Mouse (Mus musculus) embryo, embryonic 11.5 days (tissue): ENCODE results near the gene Dnmt3a.
A peak's percentile ranks its signal among the peaks of the same experiment; 100 is the strongest.

Experiments used
- DNase-seq: peaks from one replicate; pipeline ENCODE4 v3.0.0-alpha.2; 2012; ENCODE audit warnings: low read depth, low spot score

The Dnmt3a gene

DNA sequence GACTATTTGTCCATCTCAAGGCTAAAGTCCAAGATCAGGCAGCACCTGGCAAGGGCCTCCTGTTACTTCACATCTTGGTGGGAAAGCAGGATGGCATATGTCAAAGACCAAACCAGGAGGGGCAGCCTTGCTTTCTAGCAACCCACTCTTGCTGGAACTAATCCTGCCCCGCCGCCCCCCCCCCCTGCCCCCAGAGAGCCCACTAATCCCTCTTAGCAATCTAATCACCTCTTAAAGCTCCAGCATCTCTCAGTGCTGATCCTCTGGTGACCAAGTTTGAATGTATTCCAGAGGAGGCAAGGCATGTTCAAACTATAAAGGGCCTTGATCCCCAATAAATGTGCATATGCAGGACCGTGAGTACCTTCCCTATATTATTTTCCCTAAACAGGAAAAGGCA lies 18.8 kb upstream of the Dnmt3a start:
- DNase-seq: no peak

DNA sequence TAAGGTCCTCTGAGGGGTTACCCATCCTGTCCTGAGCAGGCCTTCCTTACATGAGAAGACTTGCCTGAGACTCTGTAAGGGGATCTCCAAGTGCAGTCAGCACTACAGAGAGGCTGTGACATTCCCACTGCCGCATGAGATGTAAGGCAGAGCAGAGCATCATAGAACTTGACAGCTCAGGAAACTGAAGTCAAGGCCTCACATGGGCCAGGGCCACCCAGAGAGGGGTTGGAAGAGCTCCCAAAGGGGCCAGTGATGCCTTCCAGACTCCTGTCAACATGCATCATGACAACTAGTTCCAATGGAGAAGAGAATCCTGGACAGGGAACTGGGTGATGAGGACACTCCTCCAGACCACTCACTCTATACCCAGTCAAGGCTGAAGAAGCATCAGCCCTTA lies 18.3 kb upstream of the Dnmt3a start:
- DNase-seq: no peak

DNA sequence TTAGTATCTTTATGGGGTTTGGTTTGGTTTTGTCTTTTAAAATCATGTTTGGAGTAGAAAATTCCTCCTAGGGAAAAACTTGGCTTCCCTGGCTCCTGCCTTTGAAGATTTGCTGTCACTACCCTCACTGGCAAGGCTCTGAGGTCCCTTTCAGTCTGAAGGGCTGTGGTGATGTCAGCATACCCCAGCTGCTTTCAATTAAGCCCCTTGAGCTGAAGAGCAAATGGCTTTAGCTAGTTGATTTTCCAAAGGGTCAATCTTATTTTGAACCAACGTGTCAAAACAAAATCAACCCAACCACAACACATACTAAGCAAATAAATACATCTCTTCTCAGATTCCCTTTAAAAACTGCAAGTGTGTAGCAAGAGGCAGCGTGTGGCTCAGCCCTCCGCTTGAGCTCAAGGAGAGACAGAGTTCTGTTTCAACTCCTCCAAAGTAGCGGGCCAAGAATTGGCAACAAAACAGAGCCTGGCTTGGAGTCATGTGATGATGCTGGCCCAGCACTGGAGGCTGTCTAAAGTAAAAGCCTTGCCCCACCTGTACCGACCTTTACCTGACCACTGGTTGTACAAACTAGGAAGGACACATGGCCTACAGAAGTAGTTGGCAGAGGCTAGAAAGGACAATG lies 17.3 kb upstream of the Dnmt3a start:
- no peak for DNase-seq

DNA sequence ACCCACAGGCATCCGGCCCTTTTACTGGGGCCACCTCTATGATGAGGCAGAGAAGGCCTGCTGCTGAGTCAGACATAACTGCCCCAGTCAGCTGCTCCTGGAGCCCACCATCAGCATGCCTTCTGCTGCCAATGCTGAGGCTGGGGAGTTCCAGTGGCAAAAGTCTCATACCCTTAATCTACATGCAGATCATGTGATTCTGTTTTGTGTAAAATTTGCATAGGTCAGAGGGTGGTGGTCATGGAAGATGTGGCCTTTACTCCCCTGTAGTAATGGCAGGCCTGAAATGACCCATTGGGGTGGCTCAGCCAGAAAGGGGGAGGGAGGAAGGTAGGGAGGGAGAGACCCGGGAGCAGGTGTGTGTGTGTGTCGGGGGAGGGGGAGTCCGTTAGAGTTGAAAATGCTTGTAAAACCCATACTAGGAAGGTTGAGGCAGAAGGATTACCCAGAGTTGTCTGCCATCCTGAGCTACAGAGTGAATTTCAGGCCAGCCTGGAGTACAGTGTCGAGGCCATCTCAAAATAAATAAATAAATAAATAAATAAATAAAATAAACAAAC lies 16.1 kb upstream of the Dnmt3a start:
- DNase-seq: no peak

DNA sequence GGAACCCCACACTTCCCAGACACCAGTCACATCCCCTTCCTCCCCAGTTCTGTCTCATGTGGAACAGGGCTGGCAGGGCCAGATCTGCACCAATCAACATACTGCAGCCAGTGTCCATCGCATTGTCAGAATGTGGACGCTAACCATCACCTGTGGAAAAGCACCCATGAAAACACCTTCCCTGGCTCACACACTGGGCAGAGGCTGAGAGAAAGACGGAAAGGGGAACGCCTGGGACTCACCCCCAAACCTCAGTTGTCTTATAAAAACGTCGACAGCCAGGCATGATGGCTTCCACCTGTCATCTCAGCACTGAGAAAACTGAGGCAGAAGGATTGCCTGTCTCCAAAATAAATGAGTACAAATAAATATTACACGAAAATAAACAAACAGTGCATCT lies 14.6 kb upstream of the Dnmt3a start:
- DNase-seq: no peak

DNA sequence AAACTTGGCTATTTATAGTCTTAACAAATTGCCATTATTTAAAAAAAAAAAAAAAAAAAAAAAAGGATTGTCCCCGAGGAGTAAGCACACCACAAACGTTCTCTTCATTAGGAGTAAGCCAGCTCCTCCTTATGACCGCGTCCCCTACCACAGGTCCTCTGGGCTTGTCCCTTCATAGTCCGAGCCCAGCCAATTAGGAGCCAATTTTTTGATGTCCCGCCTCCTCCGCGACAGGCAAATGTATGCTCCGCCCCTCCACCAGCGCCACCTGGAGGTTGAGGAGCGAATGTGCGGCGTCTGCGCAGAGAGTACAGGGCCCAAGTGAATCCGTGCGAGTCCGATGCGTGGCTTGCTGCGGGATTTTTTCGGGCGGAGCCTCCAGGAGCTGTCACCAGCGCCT lies 14.1 kb upstream of the Dnmt3a start:
- DNase-seq: peak; percentile 88

DNA sequence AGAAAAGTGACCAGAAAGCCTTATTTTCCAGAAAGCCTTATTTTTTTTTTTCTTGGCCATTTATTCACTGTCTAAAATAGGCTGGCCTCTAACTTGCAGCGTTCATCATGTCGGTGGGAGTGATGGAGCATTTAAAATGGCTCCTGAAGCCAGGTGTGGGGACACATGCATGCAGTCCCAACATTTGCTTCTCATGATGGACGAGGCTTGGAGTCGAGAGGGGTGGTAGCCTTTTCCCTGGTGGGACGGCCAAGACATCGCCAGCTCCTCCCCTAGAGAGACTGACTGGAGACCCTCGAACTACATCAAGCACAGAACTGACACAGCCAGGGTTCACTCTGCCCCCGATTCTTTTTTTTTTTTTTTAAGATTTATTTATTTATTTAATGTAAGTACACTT lies 13.6 kb upstream of the Dnmt3a start:
- DNase-seq: no peak

DNA sequence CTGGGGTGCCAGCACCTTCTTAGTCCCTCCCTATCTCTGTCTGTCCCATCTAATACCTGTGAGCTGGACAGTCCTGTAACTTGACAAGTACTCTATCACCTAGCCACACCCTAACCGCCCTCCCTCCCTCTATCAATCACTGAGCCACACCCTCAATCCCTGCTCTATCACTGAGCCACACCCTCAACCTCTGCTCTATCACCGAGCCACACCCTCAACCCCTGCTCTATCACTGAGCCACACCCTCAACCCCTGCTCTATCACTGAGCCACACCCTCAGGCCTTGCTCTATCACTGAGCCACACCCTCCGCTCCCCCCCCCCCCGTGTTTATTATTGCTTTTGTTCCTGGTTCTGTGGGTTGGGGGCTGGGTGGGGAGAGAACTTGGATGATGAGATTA lies 10.2 kb upstream of the Dnmt3a start:
- DNase-seq: no peak

DNA sequence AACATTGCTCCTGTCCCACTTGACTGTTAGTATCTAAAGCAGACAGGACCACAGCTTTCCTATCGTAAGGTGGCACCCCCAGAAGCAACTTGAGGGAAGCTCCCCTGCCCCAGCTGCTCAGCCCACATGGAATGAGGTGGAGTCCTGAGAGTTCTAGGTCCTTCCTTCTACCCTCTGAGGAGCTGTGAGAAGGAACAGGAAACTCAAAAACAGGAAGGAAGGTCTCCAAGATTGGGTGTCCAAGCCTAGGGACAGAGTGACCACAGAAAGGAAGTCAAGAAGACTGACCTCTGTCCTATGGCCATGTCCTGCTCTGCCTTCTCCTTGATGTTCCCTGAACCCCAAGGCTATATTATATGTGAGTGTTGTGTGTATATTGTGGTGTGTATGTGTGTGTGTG lies 6.3 kb upstream of the Dnmt3a start:
- DNase-seq: no peak

DNA sequence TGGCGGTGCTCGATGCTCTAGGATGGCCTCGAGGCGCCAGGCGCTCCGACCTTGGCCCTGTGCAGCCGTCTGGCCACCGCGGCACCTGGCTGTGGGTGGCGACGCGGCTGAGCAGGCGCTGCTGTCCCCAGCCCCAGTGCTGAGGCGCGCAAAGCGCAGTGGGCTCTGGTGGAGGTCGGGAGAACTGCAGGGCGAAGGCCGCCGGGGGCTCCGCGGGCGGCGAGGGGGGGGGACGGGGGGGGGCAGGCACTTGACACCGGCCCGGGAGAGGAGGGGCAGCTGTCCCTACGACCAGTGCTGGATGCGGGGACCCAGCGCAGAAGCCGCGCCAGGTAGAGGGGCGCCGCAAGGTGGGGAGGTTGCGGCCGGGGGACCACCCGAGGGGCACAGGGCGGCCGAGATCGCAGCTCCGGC lies 471 bp downstream of the Dnmt3a start:
- peak; percentile 67 for DNase-seq

DNA sequence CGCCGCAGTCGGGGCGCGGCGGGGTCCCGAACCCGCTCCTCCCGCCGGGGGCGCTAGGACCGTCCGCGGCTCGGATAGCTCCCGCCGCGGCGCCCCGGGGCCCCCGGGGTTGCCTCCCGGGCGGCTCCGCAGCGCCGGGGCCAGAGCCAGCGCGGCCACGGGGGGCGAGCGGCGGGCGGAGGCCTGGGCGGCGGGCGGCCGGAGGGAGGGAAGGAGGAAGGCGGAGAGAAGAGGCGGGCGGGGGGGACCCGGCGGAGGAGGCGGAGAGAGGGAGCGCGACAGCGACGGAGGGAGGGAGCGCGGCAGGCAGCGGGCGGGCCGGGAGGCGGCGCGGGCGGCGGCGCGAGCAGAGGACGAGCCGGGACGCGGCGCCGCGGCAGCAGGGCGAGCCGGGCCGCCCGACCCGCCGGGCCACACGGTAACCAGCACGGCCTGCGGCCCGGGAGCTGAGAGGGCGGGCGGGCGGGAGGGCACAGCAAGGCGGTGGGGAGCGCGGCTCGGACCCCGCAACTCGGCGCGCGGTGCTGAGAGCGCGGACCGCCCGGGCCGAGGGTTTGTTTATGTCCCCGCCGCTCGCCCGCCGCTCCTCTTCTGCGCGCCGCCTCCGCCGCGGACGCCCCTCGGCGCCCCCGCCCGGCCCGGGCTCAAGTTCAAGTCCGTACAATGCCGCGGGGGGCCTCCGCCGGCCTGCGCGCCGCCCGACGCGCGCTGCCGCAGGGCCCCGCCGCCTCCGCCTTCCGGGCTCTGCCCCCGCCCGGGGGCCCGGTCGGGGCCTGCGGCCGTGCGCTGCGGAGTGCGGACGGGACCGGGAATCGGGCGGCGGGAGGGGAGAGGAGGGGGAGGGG lies 1.1 kb downstream of the Dnmt3a start:
- no peak for DNase-seq

DNA sequence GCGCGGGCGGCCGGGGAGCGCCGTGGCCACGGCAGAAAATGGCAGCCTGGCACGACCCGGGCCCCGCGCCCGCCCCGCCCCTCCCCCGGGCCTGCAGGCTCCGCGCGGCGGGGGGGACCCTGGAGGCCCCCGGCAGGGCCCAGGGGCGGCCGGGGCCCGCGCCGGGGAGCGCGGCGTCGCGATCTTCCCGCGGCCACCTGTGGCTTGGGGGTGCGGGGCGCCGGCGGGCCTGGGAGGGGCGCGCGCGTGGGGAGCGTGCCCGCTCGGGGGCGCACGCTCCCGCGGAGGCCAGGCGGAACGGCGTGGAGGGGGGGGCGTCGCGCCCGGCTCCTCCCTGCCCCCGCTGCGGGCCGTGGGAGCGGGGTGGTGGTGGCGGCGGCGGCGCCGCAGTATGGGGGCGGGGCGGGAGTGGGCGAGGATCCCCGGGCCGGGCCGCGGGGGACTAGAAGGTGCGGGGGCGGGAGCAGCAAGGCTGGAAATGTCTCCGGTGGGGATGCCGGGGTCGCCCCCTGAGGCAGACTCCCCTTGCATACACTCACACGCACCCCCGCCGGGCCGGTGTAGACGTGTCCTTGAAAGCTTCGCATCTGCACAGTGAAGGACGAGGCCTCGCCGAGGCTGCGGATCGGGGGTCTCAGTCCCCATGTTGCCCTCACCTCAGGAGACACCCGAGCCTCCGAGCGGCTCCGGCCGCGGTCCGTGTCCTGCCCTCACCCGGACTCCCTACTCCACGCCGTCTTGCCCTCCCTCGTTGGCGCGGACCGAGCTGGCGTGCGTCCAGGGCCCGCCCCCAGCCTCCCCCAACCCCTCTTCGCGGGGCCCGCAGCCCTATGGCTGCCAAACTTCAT lies 2.0 kb downstream of the Dnmt3a start:
- DNase-seq: no peak

DNA sequence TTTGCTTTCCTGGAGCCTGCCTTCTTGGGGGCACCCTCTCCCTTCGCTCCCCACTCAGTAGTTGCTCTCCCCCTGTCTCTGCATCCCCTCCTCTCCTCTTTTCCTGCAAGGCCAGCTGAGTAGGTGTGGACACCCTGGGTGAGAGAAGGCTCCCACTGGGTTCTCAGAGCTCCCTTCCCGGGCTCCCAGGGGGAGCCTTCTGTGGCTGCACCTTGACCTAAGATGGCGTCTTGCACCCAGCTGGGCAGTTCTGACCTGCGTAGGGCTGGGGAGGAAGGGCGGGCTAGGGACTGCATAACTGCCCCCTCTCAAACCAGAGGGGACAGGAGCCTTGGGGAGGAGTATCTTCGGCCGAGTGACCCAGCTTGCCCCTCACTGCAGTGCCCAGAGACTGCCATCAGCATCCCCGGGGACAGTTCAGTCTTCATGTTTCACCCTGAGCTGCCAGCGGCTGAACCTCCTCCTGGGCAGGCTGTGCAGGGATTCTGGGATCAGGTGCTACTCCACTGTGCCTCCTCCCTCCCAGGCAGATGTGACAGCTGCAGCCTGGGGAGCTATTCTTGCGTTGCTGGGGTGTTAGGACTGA lies 2.7 kb downstream of the Dnmt3a start:
- no peak for DNase-seq

DNA sequence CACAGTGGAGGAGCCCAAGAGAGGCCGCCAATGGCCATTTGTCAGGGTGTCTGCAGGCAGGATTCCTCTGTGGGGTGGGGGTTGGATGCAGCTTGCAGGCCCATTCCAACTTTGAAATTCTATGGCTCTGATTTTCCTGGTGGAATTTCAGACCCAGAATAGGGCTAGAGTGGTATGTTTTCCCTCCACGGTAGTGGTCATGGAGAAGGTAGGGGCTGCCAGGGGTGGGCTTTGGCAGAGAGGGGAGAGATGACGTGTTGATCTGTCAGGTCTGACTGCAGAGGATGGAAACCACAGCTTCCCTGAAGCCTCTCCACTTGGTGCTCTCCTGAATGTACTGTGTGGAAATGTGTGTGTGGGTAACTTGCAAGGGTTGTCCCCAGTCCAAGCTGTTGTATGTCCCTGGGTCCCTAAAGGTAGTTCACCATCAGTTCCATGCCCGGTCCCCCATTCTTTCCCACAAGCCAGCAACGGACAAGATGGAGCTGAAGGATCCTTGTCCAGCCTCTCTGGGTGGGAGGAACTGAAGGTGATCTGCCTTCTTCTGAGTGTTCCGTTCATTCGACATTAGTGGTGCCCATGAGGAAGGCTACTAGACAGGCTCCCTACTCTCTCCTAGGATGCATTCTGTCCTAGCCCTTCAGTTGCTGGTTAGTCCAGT lies 3.8 kb downstream of the Dnmt3a start:
- no peak for DNase-seq

DNA sequence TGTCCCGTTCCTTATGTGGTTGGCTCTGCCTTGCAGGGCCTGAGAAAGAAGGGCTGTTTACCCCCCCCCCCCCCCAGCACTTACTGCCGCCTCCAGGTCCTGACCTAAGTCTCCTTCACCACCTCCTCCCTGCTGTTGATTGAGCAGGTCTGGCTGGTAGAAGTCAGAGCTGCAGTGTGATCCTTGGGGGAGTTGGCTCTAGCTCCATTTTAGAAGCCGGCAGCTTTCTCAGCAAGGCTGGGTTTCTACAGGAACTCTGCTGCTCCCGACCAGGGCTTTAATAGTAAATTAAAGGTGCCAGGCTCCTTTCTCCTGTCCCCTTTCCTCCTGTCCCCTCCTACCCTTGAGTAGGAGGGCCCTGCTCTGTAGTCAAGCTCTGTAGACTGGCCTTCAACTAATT lies 4.6 kb downstream of the Dnmt3a start:
- no peak for DNase-seq

DNA sequence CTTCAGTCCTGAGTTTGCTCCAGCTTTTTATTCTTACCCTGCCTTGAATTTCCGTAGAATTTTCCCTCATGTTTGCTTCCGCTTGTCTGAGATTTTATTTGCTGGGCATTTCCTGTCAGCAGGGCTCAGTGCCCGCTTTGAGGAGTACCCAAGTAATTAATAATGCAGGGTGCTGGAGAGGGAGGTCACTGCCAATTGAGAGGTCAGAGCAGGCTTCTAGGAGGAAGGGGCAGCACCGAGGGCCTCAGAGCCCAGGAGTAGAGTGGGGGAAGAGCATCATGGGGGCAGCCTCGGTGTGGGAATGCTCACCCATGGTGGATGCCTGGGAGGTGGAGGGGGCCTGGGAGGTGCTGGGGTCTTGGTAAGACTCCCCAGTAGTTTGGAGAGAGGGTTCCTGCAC lies 5.8 kb downstream of the Dnmt3a start:
- no peak for DNase-seq

DNA sequence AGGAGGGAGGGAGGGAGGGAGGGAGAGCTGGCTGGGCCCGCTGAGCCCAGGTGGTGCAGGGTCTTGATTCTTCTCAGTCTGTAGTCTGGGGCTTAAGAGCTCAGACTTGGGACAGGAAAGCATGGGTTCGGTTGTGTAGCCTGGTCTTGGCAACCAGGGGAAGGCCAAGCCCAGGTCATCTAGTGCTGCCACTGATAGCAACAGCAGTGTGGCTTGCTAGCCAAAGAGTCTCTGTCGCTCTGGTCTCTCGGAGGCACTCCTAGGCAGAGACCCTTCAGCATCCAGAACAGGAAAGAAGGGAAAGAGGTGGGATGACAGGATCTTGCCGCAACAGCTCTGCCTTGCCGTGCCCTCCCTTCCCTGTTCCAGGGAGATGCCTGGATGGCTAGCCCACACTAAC lies 6.4 kb downstream of the Dnmt3a start:
- DNase-seq: no peak

DNA sequence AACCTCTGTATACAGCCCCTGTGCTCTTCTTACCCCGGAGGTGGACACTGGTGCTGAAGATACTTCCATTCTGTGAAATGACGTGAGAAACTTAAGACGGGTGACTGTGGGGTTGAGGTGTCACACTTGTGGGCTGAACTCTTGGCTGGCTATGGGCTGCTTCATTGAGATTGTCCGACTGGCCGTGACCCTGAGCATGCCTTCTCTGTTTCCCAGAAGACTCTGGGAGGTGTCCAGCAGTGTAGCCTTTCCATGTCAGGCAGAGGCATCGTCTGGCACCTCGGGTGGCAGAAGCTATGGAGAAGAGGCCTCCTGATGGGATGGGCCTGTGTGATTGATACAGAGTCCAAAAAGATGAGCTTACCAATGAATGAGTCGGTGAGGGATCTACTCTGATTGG lies 7.3 kb downstream of the Dnmt3a start:
- no peak for DNase-seq

DNA sequence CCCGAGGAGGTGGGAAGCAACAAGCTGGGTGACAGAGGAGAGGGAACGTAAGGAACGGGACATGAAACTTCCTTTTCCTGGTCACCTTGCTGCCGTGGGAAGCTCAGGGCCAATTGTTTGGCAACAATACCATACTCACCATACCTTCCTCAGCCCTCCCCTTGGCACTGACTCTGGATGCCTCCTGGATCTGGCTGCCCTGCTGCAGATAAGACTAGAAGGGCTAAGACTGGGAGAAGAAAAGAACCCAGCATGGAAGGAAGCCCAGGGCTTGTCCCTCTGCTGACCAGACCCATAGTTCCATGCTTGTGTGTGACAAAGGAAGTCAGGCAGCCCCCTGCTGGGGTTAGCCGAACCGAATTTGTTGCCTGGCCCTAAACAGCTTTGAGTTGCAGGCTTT lies 9.6 kb downstream of the Dnmt3a start:
- DNase-seq: no peak

DNA sequence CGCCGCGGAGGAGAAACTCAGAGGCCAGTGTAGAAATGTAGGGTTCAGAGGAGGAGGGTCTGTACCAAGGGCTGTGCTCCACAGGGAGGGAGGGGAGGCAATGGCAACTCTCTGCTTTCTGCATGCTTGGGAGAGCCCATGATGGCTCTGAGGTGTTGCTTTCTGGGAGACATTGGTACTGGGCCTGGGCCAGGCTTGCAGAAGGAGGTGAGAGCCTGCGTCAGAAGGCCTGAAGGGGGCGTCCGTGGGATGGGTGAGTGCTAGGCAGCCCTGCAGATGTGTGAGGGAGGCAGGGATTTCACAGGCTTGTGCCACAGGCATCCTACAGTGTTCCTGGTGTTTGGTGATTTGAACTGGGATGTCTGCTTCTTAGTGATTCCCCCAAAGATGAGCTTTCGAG lies 11.2 kb downstream of the Dnmt3a start:
- DNase-seq: no peak

DNA sequence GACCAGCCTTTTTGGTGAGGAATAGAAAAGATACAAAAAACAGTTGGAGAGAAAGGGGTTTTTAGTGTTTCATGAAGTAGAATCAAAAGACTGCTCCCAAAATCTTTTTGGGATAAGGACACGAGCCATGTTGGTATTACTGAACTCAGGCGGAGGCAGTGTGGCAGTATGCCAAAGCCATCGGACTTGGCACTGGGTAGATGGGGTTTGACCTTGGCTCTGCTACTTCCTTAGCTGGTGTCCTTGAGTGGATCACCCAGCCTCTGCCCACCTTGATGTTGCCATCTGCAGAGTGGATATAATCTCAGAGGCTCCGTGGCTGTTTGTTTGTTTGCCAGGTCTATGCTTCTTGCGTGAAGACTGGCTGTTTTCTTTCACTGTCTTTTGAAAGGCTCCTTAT lies 11.8 kb downstream of the Dnmt3a start:
- no peak for DNase-seq
